Mouse (Mus musculus) lung, postnatal 0 days (tissue): Measurements from ENCODE around the gene Hoxc6.

Source experiments
- CTCF ChIP-seq: IDR thresholded peaks from 2 replicates; pipeline ENCODE4 v1.5.1; 2016; ENCODE audit warnings: antibody characterized with exemption, mild to moderate bottlenecking
- EP300 ChIP-seq: IDR thresholded peaks from 2 replicates; pipeline ENCODE4 v1.6.1; 2016; ENCODE audit warnings: antibody characterized with exemption, mild to moderate bottlenecking, control low read depth

GRCm38 (mm10) chr15:102961728-102962127 is 36.3 kb upstream of the Hoxc6 start:
- TF ChIP-seq EP300 (no peak), CTCF (no peak)
